Mouse (Mus musculus) retina, embryonic 14.5 days (tissue): ENCODE results near the gene Micu2.

Experiments
- DNase-seq: peaks from one replicate; pipeline ENCODE4 v3.0.0-alpha.2; 2015; ENCODE audit warnings: low spot score

Gene Micu2

DNA sequence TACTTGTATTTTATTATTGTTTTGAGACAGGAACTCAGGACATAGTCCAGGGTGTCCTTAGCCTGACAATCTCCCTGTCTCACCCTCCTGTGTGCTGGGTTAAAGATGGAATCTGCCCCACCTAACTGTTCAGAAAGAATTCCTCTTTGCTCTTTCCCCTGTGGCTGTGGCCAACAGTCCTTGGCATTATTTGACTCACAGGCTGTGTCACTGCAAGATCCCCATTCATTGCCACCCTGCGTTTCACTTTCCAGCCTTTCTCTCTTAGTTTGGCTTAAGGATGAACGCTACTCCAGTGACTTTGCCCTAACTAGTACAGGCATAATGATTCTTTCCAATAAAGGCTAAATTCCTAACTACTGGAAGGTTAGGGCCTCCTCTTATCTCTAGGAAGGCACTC is 104.7 kb downstream of the Micu2 start:
- DNase-seq, result no peak

- no peak for DNase-seq
Measured at GRCm38 (mm10) chr14:57892961-57893360, 106.1 kb downstream of the Micu2 start.

DNA sequence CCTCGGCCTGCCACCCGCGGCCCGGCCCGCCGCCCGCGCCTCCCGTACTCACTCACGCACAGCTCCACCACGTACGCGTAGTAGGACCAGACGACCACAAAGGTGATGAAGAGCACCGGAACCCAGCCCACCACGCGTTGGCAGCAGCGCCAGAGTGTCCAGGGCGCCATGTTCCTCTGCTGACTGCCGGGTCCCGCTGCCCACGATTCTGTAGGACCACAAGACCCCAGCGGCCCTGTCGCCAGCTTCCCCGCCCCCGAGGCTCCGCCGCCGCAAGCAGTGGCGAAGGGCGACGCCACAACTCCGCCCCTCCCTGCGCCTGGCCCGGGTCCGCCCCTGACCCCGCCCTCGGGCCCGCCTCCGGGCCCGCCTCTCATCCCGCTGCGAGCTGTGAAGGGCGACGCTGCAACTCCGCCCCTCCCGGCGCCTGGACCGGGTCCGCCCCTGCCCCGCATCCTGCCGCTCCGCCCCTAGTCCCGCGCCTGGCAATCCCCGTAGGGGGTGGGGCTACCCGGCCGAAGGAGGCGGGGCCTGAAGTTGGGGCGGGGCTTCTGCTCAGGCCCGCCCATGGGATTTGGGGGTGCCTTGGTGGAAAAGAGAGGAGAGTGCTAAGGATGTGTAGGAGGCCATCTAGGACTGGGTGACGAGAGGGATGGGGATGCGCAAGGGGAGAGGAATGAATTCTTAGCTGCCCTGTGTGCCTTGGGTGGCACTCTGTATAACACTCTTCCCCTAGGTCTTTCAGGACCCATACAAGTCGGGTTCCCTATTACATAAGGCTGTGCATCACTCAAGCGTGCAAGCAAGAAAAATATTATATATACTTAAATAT is 108.8 kb downstream of the Micu2 start, which contains the start of gene Zdhhc20:
TSS of gene Zdhhc20 (minus strand) at position 266 of the 832 bp plus-strand sequence.
- DNase-seq, result peak; percentile 97

GRCm38 (mm10) chr14:57889541-57890010 is 109.5 kb downstream of the Micu2 start:
- peak; percentile 56 for DNase-seq

- DNase-seq, result no peak
Measured at GRCm38 (mm10) chr14:57887171-57887570, 111.9 kb downstream of the Micu2 start.

DNA sequence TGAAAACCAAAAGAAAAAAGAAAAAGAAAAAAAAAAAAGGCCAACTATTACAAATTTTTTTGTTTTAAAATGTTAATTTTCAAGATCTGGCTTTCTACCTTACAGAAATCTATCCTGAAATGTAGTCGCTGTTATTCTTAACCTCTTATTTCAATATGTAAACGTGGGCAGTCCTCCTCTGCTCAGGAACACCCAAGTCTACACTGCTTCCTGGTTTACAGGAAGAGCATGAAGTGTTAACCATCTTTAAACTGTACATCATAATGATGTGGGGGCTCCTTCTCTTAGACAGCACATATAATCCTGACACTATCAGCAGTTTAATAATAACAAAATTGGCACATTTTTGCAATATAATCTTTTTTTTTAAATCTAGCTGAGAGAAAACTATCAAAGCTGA is 113.0 kb downstream of the Micu2 start:
- DNase-seq, result no peak

DNA sequence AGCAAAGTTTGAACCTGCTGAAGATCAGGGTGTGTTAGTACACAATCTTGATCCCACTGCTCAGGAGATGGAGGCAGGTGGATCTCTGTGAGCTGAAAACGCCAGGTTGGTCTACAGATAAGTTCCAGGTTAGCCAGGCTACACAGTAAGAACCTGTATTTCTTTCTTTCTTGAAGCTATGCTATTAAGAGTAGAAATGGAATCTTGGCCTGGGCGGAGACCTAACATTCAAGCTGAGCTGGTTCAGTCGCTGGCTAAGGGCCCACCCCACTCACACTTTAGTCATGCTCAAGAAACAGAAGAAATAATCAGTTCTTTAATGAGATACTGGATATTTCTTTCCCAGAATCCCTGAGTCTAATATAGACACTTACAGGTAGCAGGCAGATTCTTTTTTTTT is 115.7 kb downstream of the Micu2 start:
- no peak for DNase-seq

DNA sequence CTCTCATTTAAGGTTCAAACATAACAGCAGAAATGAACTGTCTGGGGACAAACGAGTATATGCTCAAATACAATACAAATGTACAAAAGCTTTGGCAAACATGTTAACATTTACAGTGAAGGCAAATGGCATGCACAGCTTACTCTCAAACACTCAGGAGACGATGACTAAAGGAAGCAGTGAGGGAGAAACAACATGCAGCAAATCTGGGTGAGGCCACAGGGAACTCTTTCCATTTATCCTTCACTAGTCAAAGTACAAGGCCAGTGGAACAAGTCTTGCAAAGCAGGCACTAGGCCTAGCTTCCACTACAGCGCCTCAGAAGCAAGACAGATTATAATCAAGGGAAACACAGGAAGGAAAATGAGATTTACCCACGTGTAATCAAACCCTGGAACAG is 116.3 kb downstream of the Micu2 start:
- DNase-seq, result no peak

- no peak for DNase-seq
Measured at GRCm38 (mm10) chr14:57881793-57882192, 117.3 kb downstream of the Micu2 start.

GRCm38 (mm10) chr14:57881074-57881473 is 118.0 kb downstream of the Micu2 start:
- no peak for DNase-seq

DNA sequence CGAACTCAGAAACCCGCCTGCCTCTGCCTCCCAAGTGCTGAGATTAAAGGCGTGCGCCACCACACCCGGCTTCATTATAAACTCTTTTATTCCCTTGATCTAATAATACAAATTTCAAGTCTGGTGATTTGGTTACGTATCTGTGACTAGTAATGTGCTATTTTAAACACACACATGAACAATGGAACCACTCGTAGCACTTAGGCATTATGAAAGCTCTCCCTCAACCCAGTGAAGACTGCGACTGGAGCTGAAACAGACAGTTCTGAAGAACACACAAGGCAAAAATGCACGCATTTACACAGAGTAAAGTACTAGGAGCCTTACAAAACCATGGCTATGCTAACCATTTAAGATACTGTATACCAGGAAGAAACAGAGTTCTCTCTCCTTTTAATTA is 121.1 kb downstream of the Micu2 start:
- DNase-seq, result no peak

GRCm38 (mm10) chr14:57866676-57867276 is 132.3 kb downstream of the Micu2 start:
- DNase-seq, result no peak
